Mouse (Mus musculus): ENCODE results near the gene Mtrf1l.
A peak's percentile ranks its signal among the peaks of the same experiment; 100 is the strongest.

DNA sequence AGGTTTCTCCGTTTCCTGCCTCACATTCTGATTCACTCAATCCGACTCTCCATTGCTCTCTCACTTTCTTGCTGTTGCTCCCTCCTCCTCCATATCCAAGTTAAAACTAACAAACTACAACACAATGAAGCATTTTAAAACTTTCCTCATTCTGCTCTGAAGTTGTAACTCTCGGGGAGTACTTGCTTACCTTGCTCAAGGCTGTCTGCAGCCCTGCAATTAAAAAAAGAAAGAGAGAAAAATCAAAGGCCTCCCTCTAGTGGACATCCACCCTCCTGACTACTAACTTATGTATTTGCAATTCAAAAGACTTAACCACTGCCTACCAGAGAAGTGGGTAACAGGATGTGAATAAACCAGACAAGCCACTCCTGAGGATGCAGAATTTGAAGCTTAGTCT lies 1.1 kb upstream of the Mtrf1l start:
- TF ChIP-seq CTCF (IDR thresholded peaks at IDR 0.05; ENCODE audit: low read depth): peak; percentile 66
- no peak for TF ChIP-seq EP300 (IDR thresholded peaks at IDR 0.05; ENCODE audit: low read depth)
